Mouse (Mus musculus): ENCODE data around the gene Abca8b. TPM values are rescaled to one million over a fixed set of nuclear protein-coding genes. Genes with fewer than 3 reads are reported as not detected.
"Not testable (repeated sequence)": the region's sequence is repeated elsewhere in the genome, so short reads cannot be mapped to it uniquely, and the experiment has no call there.

The Abca8b gene
- polyA plus RNA-seq, 1 experiment from 2014 or later, result 0.45 TPM

GRCm38 (mm10) chr11:109926718-109927680, 68.6 kb downstream of the Abca8b start:
- Histone ChIP-seq H3K4me2 (ENCODE audit: low read depth, low read length) (peak overlapping the region; percentile 15; the same call in 1 of the 2 replicates), H3K9ac (ENCODE audit: low read length) (no peak overlapping the region), H3K4me3 (ENCODE audit: low read length) (no peak overlapping the region), H3K27ac (ENCODE audit: low read length) (peak overlapping the region; percentile 58), H3K27me3 (ENCODE audit: control insufficient read depth, insufficient read depth, low read depth, low read length) (no peaks in the 10 kb centered on the region), H3K4me1 (replicated peaks; ENCODE audit: control insufficient read depth, insufficient read depth, low read length) (peaks cover 11% of the 10 kb centered on the region), H3K36me3 (ENCODE audit: control insufficient read depth, insufficient read depth, low read length) (no peaks in the 10 kb centered on the region), H3K9me3 (ENCODE audit: control insufficient read depth, low read length) (no peaks in the 10 kb centered on the region)
- ATAC-seq (ENCODE audit: low read depth), result peak; percentile 84
- WGBS, result 17% methylated on average over 7 of the region's 7 CpGs

GRCm38 (mm10) chr11:109922236-109922635, 73.4 kb downstream of the Abca8b start:
- no peak overlapping the region for H3K9ac ChIP-seq (ENCODE audit: low read length)
- H3K36me3 ChIP-seq (ENCODE audit: control insufficient read depth, insufficient read depth, low read length), result no peaks in the 10 kb centered on the region
- peaks cover 8% of the 10 kb centered on the region for H3K4me1 ChIP-seq (replicated peaks; ENCODE audit: control insufficient read depth, insufficient read depth, low read length)
- H3K9me3 ChIP-seq (ENCODE audit: control insufficient read depth, low read length), result no peaks in the 10 kb centered on the region
- no peak overlapping the region for H3K4me3 ChIP-seq (ENCODE audit: low read length)
- H3K4me2 ChIP-seq (ENCODE audit: low read depth, low read length), result no peak overlapping the region
- 59% methylated on average over 3 of the region's 3 CpGs for WGBS
- H3K27ac ChIP-seq (ENCODE audit: low read length), result no peak overlapping the region
- H3K27me3 ChIP-seq (ENCODE audit: control insufficient read depth, insufficient read depth, low read depth, low read length), result no peaks in the 10 kb centered on the region
- ATAC-seq (ENCODE audit: low read depth), result no peak

- ATAC-seq (ENCODE audit: low read depth), result no peak
- 70% methylated on average over 2 of the region's 2 CpGs for WGBS
Measured at GRCm38 (mm10) chr11:109919480-109919879, 76.2 kb downstream of the Abca8b start.

GRCm38 (mm10) chr11:109916654-109917053, 79.0 kb downstream of the Abca8b start:
- no peaks in the 10 kb centered on the region for H3K4me1 ChIP-seq (replicated peaks; ENCODE audit: control insufficient read depth, insufficient read depth, low read length)
- no peak overlapping the region for H3K27ac ChIP-seq (ENCODE audit: low read length)
- no peak overlapping the region for H3K9ac ChIP-seq (ENCODE audit: low read length)
- H3K27me3 ChIP-seq (ENCODE audit: control insufficient read depth, insufficient read depth, low read depth, low read length), result no peaks in the 10 kb centered on the region
- 38% methylated on average over 10 of the region's 10 CpGs for WGBS
- H3K4me3 ChIP-seq (ENCODE audit: low read length), result no peak overlapping the region
- H3K9me3 ChIP-seq (ENCODE audit: control insufficient read depth, low read length), result no peaks in the 10 kb centered on the region
- no peaks in the 10 kb centered on the region for H3K36me3 ChIP-seq (ENCODE audit: control insufficient read depth, insufficient read depth, low read length)
- ATAC-seq (ENCODE audit: low read depth), result peak; percentile 56
- no peak overlapping the region for H3K4me2 ChIP-seq (ENCODE audit: low read depth, low read length)

More at GRCm38 (mm10) chr11:109919480-109919879, 76.2 kb downstream of the Abca8b start:
- H3K4me3 ChIP-seq (ENCODE audit: low read length), result no peak overlapping the region
- no peak overlapping the region for H3K27ac ChIP-seq (ENCODE audit: low read length)
- H3K9me3 ChIP-seq (ENCODE audit: control insufficient read depth, low read length), result no peaks in the 10 kb centered on the region
- H3K4me2 ChIP-seq (ENCODE audit: low read depth, low read length), result no peak overlapping the region
- no peaks in the 10 kb centered on the region for H3K27me3 ChIP-seq (ENCODE audit: control insufficient read depth, insufficient read depth, low read depth, low read length)
- H3K36me3 ChIP-seq (ENCODE audit: control insufficient read depth, insufficient read depth, low read length), result no peaks in the 10 kb centered on the region
- no peak overlapping the region for H3K9ac ChIP-seq (ENCODE audit: low read length)
- no peaks in the 10 kb centered on the region for H3K4me1 ChIP-seq (replicated peaks; ENCODE audit: control insufficient read depth, insufficient read depth, low read length)

- H3K4me2 ChIP-seq (ENCODE audit: low read depth, low read length); H3K4me1 ChIP-seq (replicated peaks; ENCODE audit: control insufficient read depth, insufficient read depth, low read length); ATAC-seq (ENCODE audit: low read depth); H3K36me3 ChIP-seq (ENCODE audit: control insufficient read depth, insufficient read depth, low read length); H3K27ac ChIP-seq (ENCODE audit: low read length); H3K9me3 ChIP-seq (ENCODE audit: control insufficient read depth, low read length); H3K9ac ChIP-seq (ENCODE audit: low read length); H3K27me3 ChIP-seq (ENCODE audit: control insufficient read depth, insufficient read depth, low read depth, low read length); H3K4me3 ChIP-seq (ENCODE audit: low read length): not testable (repeated sequence)
- WGBS, result 90% methylated on average over 8 of the region's 8 CpGs
Measured at GRCm38 (mm10) chr11:109913156-109913555, 82.5 kb downstream of the Abca8b start.

- H3K9me3 ChIP-seq (ENCODE audit: control insufficient read depth, low read length), result not testable (repeated sequence)
- WGBS, result 67% methylated on average over 1 of the region's 1 CpGs
Measured at GRCm38 (mm10) chr11:109912118-109912517, 83.5 kb downstream of the Abca8b start.

GRCm38 (mm10) chr11:109909801-109910200, 85.8 kb downstream of the Abca8b start:
- ATAC-seq (ENCODE audit: low read depth), result no peak
- Histone ChIP-seq H3K9ac (ENCODE audit: low read length) (no peak overlapping the region), H3K27me3 (ENCODE audit: control insufficient read depth, insufficient read depth, low read depth, low read length) (no peaks in the 10 kb centered on the region), H3K27ac (ENCODE audit: low read length) (no peak overlapping the region), H3K4me3 (ENCODE audit: low read length) (no peak overlapping the region), H3K4me2 (ENCODE audit: low read depth, low read length) (no peak overlapping the region), H3K4me1 (replicated peaks; ENCODE audit: control insufficient read depth, insufficient read depth, low read length) (no peaks in the 10 kb centered on the region), H3K36me3 (ENCODE audit: control insufficient read depth, insufficient read depth, low read length) (no peaks in the 10 kb centered on the region), H3K9me3 (ENCODE audit: control insufficient read depth, low read length) (no peaks in the 10 kb centered on the region)
- 56% methylated on average over 2 of the region's 2 CpGs for WGBS

More at GRCm38 (mm10) chr11:109912118-109912517, 83.5 kb downstream of the Abca8b start:
- ATAC-seq (ENCODE audit: low read depth); H3K4me3 ChIP-seq (ENCODE audit: low read length); H3K27ac ChIP-seq (ENCODE audit: low read length); H3K4me2 ChIP-seq (ENCODE audit: low read depth, low read length); H3K9ac ChIP-seq (ENCODE audit: low read length); H3K4me1 ChIP-seq (replicated peaks; ENCODE audit: control insufficient read depth, insufficient read depth, low read length); H3K27me3 ChIP-seq (ENCODE audit: control insufficient read depth, insufficient read depth, low read depth, low read length); H3K36me3 ChIP-seq (ENCODE audit: control insufficient read depth, insufficient read depth, low read length): not testable (repeated sequence)

- WGBS, result 64% methylated on average over 10 of the region's 10 CpGs
- H3K4me3 ChIP-seq (ENCODE audit: low read length), result no peak overlapping the region
- no peak for ATAC-seq (ENCODE audit: low read depth)
Measured at GRCm38 (mm10) chr11:109908207-109909031, 87.2 kb downstream of the Abca8b start.

GRCm38 (mm10) chr11:109907508-109907907, 88.1 kb downstream of the Abca8b start:
- no peaks in the 10 kb centered on the region for H3K36me3 ChIP-seq (ENCODE audit: control insufficient read depth, insufficient read depth, low read length)
- H3K4me2 ChIP-seq (ENCODE audit: low read depth, low read length), result no peak overlapping the region
- no peaks in the 10 kb centered on the region for H3K9me3 ChIP-seq (ENCODE audit: control insufficient read depth, low read length)
- H3K27ac ChIP-seq (ENCODE audit: low read length), result no peak overlapping the region
- H3K4me3 ChIP-seq (ENCODE audit: low read length), result no peak overlapping the region
- no peak overlapping the region for H3K9ac ChIP-seq (ENCODE audit: low read length)
- peaks cover 5% of the 10 kb centered on the region; the same call in 1 of the 2 replicates for H3K4me1 ChIP-seq (replicated peaks; ENCODE audit: control insufficient read depth, insufficient read depth, low read length)
- no peak for ATAC-seq (ENCODE audit: low read depth)
- WGBS, result 94% methylated on average over 2 of the region's 2 CpGs
- no peaks in the 10 kb centered on the region for H3K27me3 ChIP-seq (ENCODE audit: control insufficient read depth, insufficient read depth, low read depth, low read length)

More at GRCm38 (mm10) chr11:109908207-109909031, 87.2 kb downstream of the Abca8b start:
- H3K4me2 ChIP-seq (ENCODE audit: low read depth, low read length), result no peak overlapping the region
- no peak overlapping the region for H3K27ac ChIP-seq (ENCODE audit: low read length)
- no peak overlapping the region for H3K9ac ChIP-seq (ENCODE audit: low read length)
- H3K27me3 ChIP-seq (ENCODE audit: control insufficient read depth, insufficient read depth, low read depth, low read length), result no peaks in the 10 kb centered on the region
- no peaks in the 10 kb centered on the region for H3K4me1 ChIP-seq (replicated peaks; ENCODE audit: control insufficient read depth, insufficient read depth, low read length)
- no peaks in the 10 kb centered on the region for H3K36me3 ChIP-seq (ENCODE audit: control insufficient read depth, insufficient read depth, low read length)
- no peaks in the 10 kb centered on the region for H3K9me3 ChIP-seq (ENCODE audit: control insufficient read depth, low read length)

Measured in lung, embryonic 16.5 days (tissue).